Mouse (Mus musculus) intestine, postnatal 0 days (tissue): ENCODE measurements at regions not wholly inside any gene's neighbourhood (a gene's known extent, or its start where the extent isn't known, plus 50 kb on each side); places are given as distances from the start of the nearest gene placed in this dataset.

Source experiments
- ATAC-seq: fragments of 200-750 bp; cut with Nextera tagmentation; 2 replicates; pipeline ENCODE4 v1.8.0; 2017; ENCODE audit warnings: mild to moderate bottlenecking, moderate TSS enrichment, moderate library complexity
- H3K27ac ChIP-seq: fragments of 300-500 bp; sonication (generic); 2 replicates; pipeline ENCODE4 v1.5.1; 2014; ENCODE audit warnings: mild to moderate bottlenecking, low read depth, low read length, moderate library complexity
- H3K27me3 ChIP-seq: fragments of 300-500 bp; sonication (generic); replicated peaks from 2 replicates; pipeline ENCODE4 v1.6.1; 2014; ENCODE audit warnings: low read length, mixed read lengths; ENCODE audit not compliant: control insufficient read depth, insufficient read depth
- H3K36me3 ChIP-seq: fragments of 300-500 bp; sonication (generic); 2 replicates; pipeline ENCODE4 v1.6.1; 2014; ENCODE audit warnings: mild to moderate bottlenecking, moderate library complexity; ENCODE audit not compliant: control insufficient read depth, insufficient read depth
- H3K4me1 ChIP-seq: fragments of 300-500 bp; sonication (generic); replicated peaks from 2 replicates; pipeline ENCODE4 v1.6.1; 2014; ENCODE audit warnings: antibody characterized with exemption, low read length, mixed read lengths; ENCODE audit not compliant: control insufficient read depth, insufficient read depth
- H3K4me2 ChIP-seq: fragments of 300-500 bp; sonication (generic); replicated peaks from 2 replicates; pipeline ENCODE4 v1.6.1; 2014; ENCODE audit warnings: low read depth, mild to moderate bottlenecking, moderate library complexity
- H3K4me3 ChIP-seq: fragments of 300-500 bp; sonication (generic); 2 replicates; pipeline ENCODE4 v1.5.1; 2014; ENCODE audit warnings: low read depth, low read length
- H3K9ac ChIP-seq: fragments of 300-500 bp; sonication (generic); 2 replicates; pipeline ENCODE4 v1.6.1; 2014; ENCODE audit warnings: mild to moderate bottlenecking, low read depth, low read length
- H3K9me3 ChIP-seq: fragments of 300-500 bp; sonication (generic); 2 replicates; pipeline ENCODE4 v1.6.1; 2016; ENCODE audit warnings: mixed run types; ENCODE audit not compliant: control insufficient read depth
- CTCF ChIP-seq: sonication (generic); IDR thresholded peaks from 2 replicates; pipeline ENCODE4 v1.5.1; 2016; ENCODE audit warnings: low read depth, mild to moderate bottlenecking, control low read depth, antibody characterized with exemption, moderate library complexity
- WGBS: fragments of 180-500 bp; shearing (Covaris S2); extraction: QIAGEN DNeasy Blood & Tissue Kit; methylation state at CpG from one replicate; pipeline ENCODE4 v1.1.7; 2014; 5-methylcytosine and 5-hydroxymethylcytosine counted together

DNA sequence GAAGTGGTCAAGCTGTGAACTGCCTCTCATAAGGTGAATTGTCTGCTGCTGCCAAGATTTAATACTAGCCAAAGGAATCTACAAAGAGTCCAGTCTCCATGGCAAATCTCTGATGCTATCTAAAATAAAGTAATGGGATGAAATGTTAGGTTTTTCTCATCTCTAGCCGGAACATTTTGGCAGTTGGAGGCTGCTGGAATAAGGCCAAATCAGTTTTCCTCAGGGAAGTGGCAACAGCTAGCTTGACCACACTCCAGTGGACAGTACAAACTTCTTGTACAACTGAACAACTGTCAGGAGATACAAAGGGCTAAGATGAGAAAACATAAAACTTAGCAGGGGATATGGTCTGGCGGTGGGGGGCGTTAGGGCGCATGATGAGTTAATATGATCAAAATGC, 234.3 kb upstream of the Adamts16 start:
- Histone ChIP-seq H3K36me3 (no peaks in the 10 kb centered on the region), H3K4me3 (no peak overlapping the region), H3K9me3 (no peaks in the 10 kb centered on the region), H3K9ac (no peak overlapping the region), H3K4me2 (no peak overlapping the region), H3K27me3 (no peaks in the 10 kb centered on the region), H3K4me1 (no peaks in the 10 kb centered on the region), H3K27ac (no peak overlapping the region)
- no peak for TF ChIP-seq CTCF
- ATAC-seq: no peak
- WGBS: 86% methylated on average over 4 of the region's 4 CpGs

DNA sequence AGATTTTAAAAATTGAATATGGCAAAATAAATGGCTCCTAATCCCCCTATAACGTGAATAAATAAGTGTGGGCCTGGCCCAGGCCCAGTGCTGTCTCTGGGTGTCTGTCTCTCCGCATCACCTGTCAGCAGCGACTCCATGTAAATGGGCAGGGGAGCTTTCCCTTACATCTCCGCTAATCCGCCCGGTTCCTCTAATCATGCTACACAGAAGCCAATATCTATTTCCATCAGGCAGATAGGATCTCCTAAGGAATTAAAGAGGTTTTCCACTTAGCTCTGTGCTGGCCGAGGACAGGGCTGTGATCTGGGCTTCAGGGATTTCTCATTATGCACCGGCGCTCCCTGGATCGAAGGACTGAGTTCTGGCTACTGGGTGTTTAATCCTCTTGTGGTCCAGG, 232.4 kb upstream of the Adamts16 start:
- 78% methylated on average over 10 of the region's 10 CpGs for WGBS
- no peak overlapping the region for H3K4me2 ChIP-seq
- no peaks in the 10 kb centered on the region for H3K36me3 ChIP-seq
- H3K4me3 ChIP-seq: no peak overlapping the region
- no peaks in the 10 kb centered on the region for H3K4me1 ChIP-seq
- H3K9me3 ChIP-seq: no peaks in the 10 kb centered on the region
- no peak for TF ChIP-seq CTCF
- H3K9ac ChIP-seq: no peak overlapping the region
- no peak for ATAC-seq
- H3K27ac ChIP-seq: no peak overlapping the region
- H3K27me3 ChIP-seq: no peaks in the 10 kb centered on the region

DNA sequence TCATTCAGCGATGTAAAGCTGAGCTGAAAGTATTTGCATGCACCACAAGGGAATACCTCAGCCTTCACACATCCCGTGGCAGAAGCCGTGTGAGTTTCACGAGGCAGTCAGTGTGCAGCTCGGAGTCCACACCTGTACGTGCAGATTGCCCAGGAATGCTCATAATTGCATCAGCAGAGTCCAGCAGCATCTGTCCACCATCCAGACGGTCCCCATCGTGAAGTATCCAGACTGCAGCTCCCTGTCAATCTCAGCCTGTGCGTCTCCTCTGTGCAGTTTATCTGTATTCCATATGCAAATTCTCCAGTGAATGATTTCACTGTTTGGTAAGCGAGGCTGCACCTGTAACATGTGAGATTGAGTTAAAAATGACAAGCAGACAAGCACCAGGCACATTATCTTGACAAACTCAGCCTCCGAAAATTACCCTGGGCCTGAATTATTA, 227.2 kb upstream of the Adamts16 start:
- Histone ChIP-seq H3K27me3 (no peaks in the 10 kb centered on the region), H3K9me3 (no peaks in the 10 kb centered on the region), H3K4me1 (no peaks in the 10 kb centered on the region), H3K9ac (no peak overlapping the region), H3K4me2 (no peak overlapping the region), H3K27ac (no peak overlapping the region), H3K36me3 (no peaks in the 10 kb centered on the region), H3K4me3 (no peak overlapping the region)
- TF ChIP-seq CTCF: no peak
- WGBS: 58% methylated on average over 11 of the region's 11 CpGs
- no peak for ATAC-seq

DNA sequence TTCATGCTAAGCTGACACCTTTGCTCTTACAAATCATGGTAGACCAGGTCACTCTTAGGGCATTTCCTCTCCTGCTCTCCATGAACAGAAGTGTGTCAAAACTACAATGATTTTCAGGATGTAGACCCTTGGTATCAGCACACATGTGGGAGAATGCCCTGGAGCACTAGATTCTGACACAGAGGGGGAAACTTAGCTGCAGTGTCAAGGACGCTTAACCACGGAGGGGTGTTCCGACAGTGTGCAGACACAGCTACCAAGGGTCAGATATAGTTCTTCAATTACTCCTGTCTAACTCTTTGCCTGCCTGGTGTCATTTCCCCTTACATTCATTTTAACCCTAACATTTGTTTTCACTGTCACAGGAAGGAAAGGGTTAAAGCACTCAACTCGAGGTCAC, 226.4 kb upstream of the Adamts16 start:
- Histone ChIP-seq H3K4me2 (no peak overlapping the region), H3K9me3 (no peaks in the 10 kb centered on the region), H3K27ac (no peak overlapping the region), H3K9ac (no peak overlapping the region), H3K27me3 (no peaks in the 10 kb centered on the region), H3K4me1 (no peaks in the 10 kb centered on the region), H3K4me3 (no peak overlapping the region), H3K36me3 (no peaks in the 10 kb centered on the region)
- no peak for ATAC-seq
- 37% methylated on average over 4 of the region's 4 CpGs for WGBS
- TF ChIP-seq CTCF: no peak

DNA sequence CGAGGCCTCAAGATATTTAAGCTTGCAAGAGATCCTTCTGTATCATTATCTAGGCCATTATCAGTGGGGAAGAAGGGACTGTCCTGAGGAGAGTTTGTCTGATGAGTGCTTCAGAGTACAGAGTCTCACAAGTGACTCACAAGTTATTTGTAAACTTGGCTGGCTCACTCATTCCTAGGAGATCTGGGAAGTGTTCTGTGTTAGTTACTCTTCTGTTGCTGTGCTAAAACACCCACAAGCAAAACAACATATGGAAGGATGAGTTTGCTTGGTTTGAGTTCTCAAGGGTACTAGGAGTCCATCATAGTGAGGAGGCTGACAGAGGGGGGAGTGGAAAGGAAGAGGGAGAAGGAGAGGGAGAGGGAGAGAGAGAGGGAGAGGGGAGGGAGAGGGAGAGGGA, 224.0 kb upstream of the Adamts16 start:
- TF ChIP-seq CTCF: no peak
- Histone ChIP-seq H3K4me3 (no peak overlapping the region), H3K27me3 (no peaks in the 10 kb centered on the region), H3K4me1 (no peaks in the 10 kb centered on the region), H3K9me3 (no peaks in the 10 kb centered on the region), H3K9ac (no peak overlapping the region), H3K4me2 (no peak overlapping the region), H3K27ac (no peak overlapping the region), H3K36me3 (no peaks in the 10 kb centered on the region)
- ATAC-seq: no peak
- WGBS: 74% methylated on average over 1 of the region's 1 CpGs

DNA sequence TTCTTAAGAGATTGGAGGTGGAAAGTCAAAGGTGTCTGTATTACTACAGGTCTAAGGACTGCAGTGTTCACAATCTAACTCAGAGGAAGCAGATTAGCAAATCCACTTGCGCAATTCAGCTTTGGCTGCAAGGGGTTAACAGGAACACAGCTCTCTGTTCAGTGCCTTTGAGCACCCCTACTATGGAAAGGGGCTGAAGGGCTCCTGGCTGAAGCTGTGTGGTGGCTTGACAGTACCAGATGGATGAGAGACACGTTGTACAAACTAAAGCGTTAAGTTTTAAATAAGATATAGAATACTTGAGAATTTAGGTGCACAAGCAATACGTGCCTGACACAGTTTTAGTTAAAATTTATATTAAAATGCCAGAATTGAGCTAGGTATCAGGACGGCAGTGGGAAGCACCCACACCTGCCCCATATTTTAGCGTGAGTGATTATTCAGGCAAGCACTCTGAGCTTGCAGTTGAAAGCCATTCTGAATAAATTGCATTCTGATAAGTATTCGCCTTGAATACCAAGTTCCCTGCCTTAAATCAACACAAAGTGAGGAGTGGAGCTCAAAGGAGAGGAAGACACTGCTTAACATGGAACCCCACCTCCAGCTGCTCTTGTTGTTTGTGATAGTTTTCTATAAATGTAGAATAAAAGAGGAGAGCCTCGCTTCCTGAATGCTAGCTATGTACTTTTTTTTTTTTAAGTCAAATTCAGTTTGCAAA, 223.1 kb upstream of the Adamts16 start:
- TF ChIP-seq CTCF: no peak
- WGBS: 67% methylated on average over 8 of the region's 8 CpGs
- H3K27me3 ChIP-seq: no peaks in the 10 kb centered on the region
- H3K9me3 ChIP-seq: no peaks in the 10 kb centered on the region
- ATAC-seq: no peak
- H3K4me3 ChIP-seq: no peak overlapping the region
- H3K36me3 ChIP-seq: no peaks in the 10 kb centered on the region
- no peaks in the 10 kb centered on the region for H3K4me1 ChIP-seq
- H3K4me2 ChIP-seq: no peak overlapping the region
- no peak overlapping the region for H3K27ac ChIP-seq
- H3K9ac ChIP-seq: no peak overlapping the region
